In genomic region chr5:136061567-136061966, GRCm38 (mm10) we compare ENCODE assay signal across 9 mouse cellular contexts. TPM values are rescaled to one million over a fixed set of nuclear protein-coding genes. Genes with fewer than 3 reads are reported as not detected.
DNase-seq lines count a peak whose midpoint lies in the region; ATAC-seq and TF ChIP-seq lines count a peak whose summit lies in the region.
"Had no signal": no experiment of that assay in that cellular context is flagged by ENCODE, and none has a peak within 500 bp of the region (broad histone marks: within the 10 kb centered on the region; RNA-seq: fewer than 3 reads in every experiment).

No protein-coding gene starts in this region.

- H3K9me3 ChIP-seq in embryonic facial prominence, embryonic 11.5 days (replicated peaks; ENCODE audit: control insufficient read depth, low read length), result no peaks in the 10 kb centered on the region
- H3K9me3 ChIP-seq in hindbrain, postnatal 0 days (ENCODE audit: low read length), result no peaks in the 10 kb centered on the region
- H3K9me3 ChIP-seq: liver, embryonic 15.5 days had no signal

- TF ChIP-seq POLR2A in spleen, adult 2 months (IDR thresholded peaks at IDR 0.05; ENCODE audit: low read depth, low read length), result no peak

- H3K27ac ChIP-seq in embryonic facial prominence, embryonic 11.5 days (replicated peaks; ENCODE audit: low read depth, low read length), result no peak overlapping the region
- H3K27ac ChIP-seq in hindbrain, postnatal 0 days, result no peak overlapping the region
- no peak overlapping the region for H3K27ac ChIP-seq in left cerebral cortex, adult 2 months
- H3K27ac ChIP-seq in spleen, adult 2 months (ENCODE audit: insufficient read depth, low read length), result no peak overlapping the region
- H3K27ac ChIP-seq: liver, embryonic 15.5 days had no signal

- no peak overlapping the region for H3K9ac ChIP-seq in embryonic facial prominence, embryonic 11.5 days (replicated peaks; ENCODE audit: low read length)
- H3K9ac ChIP-seq in hindbrain, postnatal 0 days (replicated peaks; ENCODE audit: low read length), result no peak overlapping the region
- H3K9ac ChIP-seq: liver, embryonic 15.5 days had no signal

- DNase-seq in CD4-positive, CD25-positive, alpha-beta regulatory T cell, adult 2 months (ENCODE audit: low read depth, low spot score), result peak; percentile 71
- peak; percentile 89 for DNase-seq in adrenal gland, postnatal 14 days
- peak; percentile 76 for DNase-seq in embryonic facial prominence, embryonic 11.5 days (ENCODE audit: low spot score)
- peak; percentile 75 for DNase-seq in hindbrain, postnatal 0 days (ENCODE audit: low spot score)
- peak; percentile 63 to 75 for DNase-seq in left cerebral cortex, adult 2 months (ENCODE audit: extremely low spot score in 1 of 2, low spot score in 2 of 2)
- DNase-seq in mesoderm, embryonic 11.5 days (ENCODE audit: low read depth, low spot score), result peak; percentile 79
- peak in 1 of 2 experiments; percentile 71 for DNase-seq in spleen, adult 2 months (ENCODE audit: low read depth in 1 of 2, low spot score in 2 of 2)

- H3K4me1 ChIP-seq in embryonic facial prominence, embryonic 11.5 days (ENCODE audit: control insufficient read depth, insufficient read depth, low read length), result no peaks in the 10 kb centered on the region
- H3K4me1 ChIP-seq in hindbrain, postnatal 0 days (ENCODE audit: insufficient read depth, low read length), result no peaks in the 10 kb centered on the region; the same call in 1 of the 2 replicates
- no peaks in the 10 kb centered on the region for H3K4me1 ChIP-seq in spleen, adult 2 months (ENCODE audit: control insufficient read depth, insufficient read depth, insufficient read length)
- H3K4me1 ChIP-seq: liver, embryonic 15.5 days had no signal

- WGBS in embryonic facial prominence, embryonic 11.5 days, result 9% methylated on average over 12 of the region's 12 CpGs
- 10% methylated on average over 12 of the region's 12 CpGs for WGBS in hindbrain, postnatal 0 days
- 20% methylated on average over 12 of the region's 12 CpGs for WGBS in spleen, adult 2 months

- H3K4me2 ChIP-seq in embryonic facial prominence, embryonic 11.5 days (ENCODE audit: low read depth, low read length), result no peak overlapping the region
- H3K4me2 ChIP-seq in hindbrain, postnatal 0 days (ENCODE audit: low read depth, low read length), result no peak overlapping the region
- H3K4me2 ChIP-seq: liver, embryonic 15.5 days had no signal

- intact Hi-C loops in left cerebral cortex, adult 2 months (cut with DNase I), result loop anchor here (5.0 kb wide), 2 partner anchors 164 to 184 kb away; no protein-coding TSS in a partner anchor

- ATAC-seq in CD4-positive, CD25-positive, alpha-beta regulatory T cell, adult 4 months, result no peak
- no peak; the same call in 1 of the 2 replicates for ATAC-seq in embryonic facial prominence, embryonic 11.5 days (replicated peaks; ENCODE audit: insufficient number of reproducible peaks, low FRiP score, low TSS enrichment, low read depth)
- peak; percentile 51; the same call in 1 of the 2 replicates for ATAC-seq in hindbrain, postnatal 0 days

- TF ChIP-seq CTCF in hindbrain, postnatal 0 days (IDR thresholded peaks at IDR 0.05; ENCODE audit: low read depth), result peak; percentile 98
- TF ChIP-seq CTCF in left cerebral cortex, adult 2 months (IDR thresholded peaks at IDR 0.05), result peak; percentile 97
- peak; percentile 92 for TF ChIP-seq CTCF in spleen, adult 2 months (IDR thresholded peaks at IDR 0.05; ENCODE audit: extremely low read depth, insufficient read depth, insufficient read length, insufficient replicate concordance)

- H3K36me3 ChIP-seq in embryonic facial prominence, embryonic 11.5 days (replicated peaks; ENCODE audit: control insufficient read depth, insufficient read depth, low read depth, low read length), result no peaks in the 10 kb centered on the region
- H3K36me3 ChIP-seq in hindbrain, postnatal 0 days (ENCODE audit: insufficient read depth, low read length), result no peaks in the 10 kb centered on the region
- no peaks in the 10 kb centered on the region for H3K36me3 ChIP-seq in spleen, adult 2 months (ENCODE audit: control insufficient read depth, insufficient read depth, low read length)
- H3K36me3 ChIP-seq: liver, embryonic 15.5 days had no signal

- no peak overlapping the region for H3K4me3 ChIP-seq in embryonic facial prominence, embryonic 11.5 days (ENCODE audit: low read depth, low read length)
- no peak overlapping the region for H3K4me3 ChIP-seq in hindbrain, postnatal 0 days (ENCODE audit: low read length)
- H3K4me3 ChIP-seq in left cerebral cortex, adult 2 months, result no peak overlapping the region
- no peak overlapping the region for H3K4me3 ChIP-seq in spleen, adult 2 months (ENCODE audit: extremely low read depth, insufficient read depth, insufficient read length)
- H3K4me3 ChIP-seq: liver, embryonic 15.5 days had no signal

- H3K27me3 ChIP-seq in embryonic facial prominence, embryonic 11.5 days (ENCODE audit: control insufficient read depth, insufficient read depth, low read length), result no peaks in the 10 kb centered on the region
- no peaks in the 10 kb centered on the region; the same call in 1 of the 2 replicates for H3K27me3 ChIP-seq in hindbrain, postnatal 0 days (ENCODE audit: insufficient read depth, low read length)
- H3K27me3 ChIP-seq in spleen, adult 2 months (ENCODE audit: control insufficient read depth, insufficient read depth, low read length), result no peaks in the 10 kb centered on the region

RNA-seq across cellular contexts. Expression of gene Upk3bl, which starts 7.3 kb away (rescaled TPM):
- polyA plus RNA-seq in CD4-positive, CD25-positive, alpha-beta regulatory T cell, adult 4 months (2017; shearing (Covaris generic)), result not detected
- not detected in 2 replicates for total RNA-seq in adrenal gland, postnatal 14 days (2021)
- polyA plus RNA-seq in embryonic facial prominence, embryonic 11.5 days (2014; fragmentation: Nextera tagmentation; extraction: Ambion mirVana), result 6.2 and 6.4 TPM in 2 replicates
- not detected in 2 replicates for total RNA-seq in hindbrain, postnatal 0 days (2014; rRNA removed)
- polyA plus RNA-seq in hindbrain, postnatal 0 days (2015; fragmentation: Nextera tagmentation; extraction: Ambion mirVana), result 0.14 TPM in 1 of 2 replicates, not detected in the other
- total RNA-seq in left cerebral cortex, adult 2 months (2021), result not detected
- polyA plus RNA-seq in spleen, adult 2 months (2012; rRNA removed), result not detected in 2 replicates

RNA-seq across cellular contexts. Expression of gene Rasa4, which starts 22.1 kb away (rescaled TPM):
- 1 to 10 TPM; 1.7 to 2.8 TPM for polyA plus RNA-seq in CD4-positive, CD25-positive, alpha-beta regulatory T cell, adult 4 months (2017; shearing (Covaris generic))
- 9.1 and 13.8 TPM in 2 replicates for total RNA-seq in adrenal gland, postnatal 14 days (2021)
- polyA plus RNA-seq in embryonic facial prominence, embryonic 11.5 days (2014; fragmentation: Nextera tagmentation; extraction: Ambion mirVana), result 3.8 and 5.5 TPM in 2 replicates
- total RNA-seq in hindbrain, postnatal 0 days (2014; rRNA removed), result 27.0 and 27.5 TPM in 2 replicates
- polyA plus RNA-seq in hindbrain, postnatal 0 days (2015; fragmentation: Nextera tagmentation; extraction: Ambion mirVana), result 19.2 and 19.4 TPM in 2 replicates
- total RNA-seq in left cerebral cortex, adult 2 months (2021), result 1 to 10 TPM; 5.4 to 5.8 TPM
- 38.1 and 43.0 TPM in 2 replicates for polyA plus RNA-seq in spleen, adult 2 months (2012; rRNA removed)

RNA-seq across cellular contexts. Expression of gene Upk3b, which starts 23.3 kb away (rescaled TPM):
- not detected for polyA plus RNA-seq in CD4-positive, CD25-positive, alpha-beta regulatory T cell, adult 4 months (2017; shearing (Covaris generic))
- total RNA-seq in adrenal gland, postnatal 14 days (2021), result 8.2 and 11.7 TPM in 2 replicates
- polyA plus RNA-seq in embryonic facial prominence, embryonic 11.5 days (2014; fragmentation: Nextera tagmentation; extraction: Ambion mirVana), result 0.65 and 0.85 TPM in 2 replicates
- not detected in 2 replicates for total RNA-seq in hindbrain, postnatal 0 days (2014; rRNA removed)
- not detected in 2 replicates for polyA plus RNA-seq in hindbrain, postnatal 0 days (2015; fragmentation: Nextera tagmentation; extraction: Ambion mirVana)
- total RNA-seq in left cerebral cortex, adult 2 months (2021), result not detected
- 3.9 and 6.9 TPM in 2 replicates for polyA plus RNA-seq in spleen, adult 2 months (2012; rRNA removed)

RNA-seq across cellular contexts. Expression of gene Polr2j, which starts 54.9 kb away (rescaled TPM):
- 100 to 1,000 TPM; 119 to 120 TPM for polyA plus RNA-seq in CD4-positive, CD25-positive, alpha-beta regulatory T cell, adult 4 months (2017; shearing (Covaris generic))
- 82.7 and 86.4 TPM in 2 replicates for total RNA-seq in adrenal gland, postnatal 14 days (2021)
- polyA plus RNA-seq in embryonic facial prominence, embryonic 11.5 days (2014; fragmentation: Nextera tagmentation; extraction: Ambion mirVana), result 266 and 267 TPM in 2 replicates
- 94.2 and 159 TPM in 2 replicates for total RNA-seq in hindbrain, postnatal 0 days (2014; rRNA removed)
- polyA plus RNA-seq in hindbrain, postnatal 0 days (2015; fragmentation: Nextera tagmentation; extraction: Ambion mirVana), result 235 and 245 TPM in 2 replicates
- 10 to 100 TPM; 70.8 to 72.8 TPM for total RNA-seq in left cerebral cortex, adult 2 months (2021)
- 32.3 and 38.1 TPM in 2 replicates for polyA plus RNA-seq in spleen, adult 2 months (2012; rRNA removed)
